Mouse (Mus musculus) heart, adult 2 months (tissue): ENCODE measurements around the gene Ufd1. TPM values are rescaled to one million over a fixed set of nuclear protein-coding genes. Genes with fewer than 3 reads are reported as not detected.
"Not testable (repeated sequence)": the region's sequence is repeated elsewhere in the genome, so short reads cannot be mapped to it uniquely, and the experiment has no call there.

Experiments used
- DNase-seq, 2 experiments: peaks; one replicate each; pipeline ENCODE4 v3.0.0; 2021
- H3K27ac ChIP-seq: fragments of 200-600 bp; 2 replicates; pipeline ENCODE4 v1.8.1; 2022
- H3K27me3 ChIP-seq: fragments of 200-500 bp; 2 replicates; pipeline ENCODE4 v1.6.1; 2012; ENCODE audit warnings: mild to moderate bottlenecking, low read length, inconsistent platforms, mixed read lengths; ENCODE audit not compliant: control insufficient read depth, insufficient read depth
- H3K36me3 ChIP-seq: fragments of 200-500 bp; 2 replicates; pipeline ENCODE4 v1.6.1; 2012; ENCODE audit warnings: low read length, inconsistent platforms; ENCODE audit not compliant: control insufficient read depth, insufficient read depth
- H3K4me1 ChIP-seq: fragments of 200-500 bp; 2 replicates; pipeline ENCODE4 v1.6.1; 2011; ENCODE audit warnings: low read length; ENCODE audit not compliant: control insufficient read depth, insufficient read depth
- H3K4me3 ChIP-seq: fragments of 200-600 bp; 2 replicates; pipeline ENCODE4 v1.8.1; 2022
- H3K79me2 ChIP-seq: fragments of 200-500 bp; replicated peaks from 2 replicates; pipeline ENCODE4 v1.6.1; 2012; ENCODE audit warnings: mild to moderate bottlenecking, inconsistent platforms, low read length, moderate library complexity, mixed read lengths; ENCODE audit not compliant: control insufficient read depth, insufficient read depth
- H3K9ac ChIP-seq: fragments of 200-500 bp; 2 replicates; pipeline ENCODE4 v1.6.1; 2012; ENCODE audit warnings: low read depth, mild to moderate bottlenecking, control low read depth, inconsistent platforms, low read length, mixed read lengths
- CTCF ChIP-seq: fragments of 200-600 bp; IDR thresholded peaks from 2 replicates; pipeline ENCODE4 v1.8.1; 2022; ENCODE audit warnings: antibody characterized with exemption, mild to moderate bottlenecking, moderate library complexity
- EP300 ChIP-seq: fragments of 200-500 bp; IDR thresholded peaks from 2 replicates; pipeline ENCODE4 v1.6.1; 2011; ENCODE audit warnings: low read depth, low read length, control low read depth; ENCODE audit not compliant: insufficient read depth
- POLR2A ChIP-seq: fragments of 200-500 bp; IDR thresholded peaks from 2 replicates; pipeline ENCODE4 v1.6.1; 2011; ENCODE audit warnings: mild to moderate bottlenecking, low read depth, low read length, control low read depth; ENCODE audit not compliant: insufficient read depth
- WGBS: fragments of 180-500 bp; shearing (Covaris S2); methylation state at CpG from one replicate; pipeline ENCODE4 v1.1.7; 2018; 5-methylcytosine and 5-hydroxymethylcytosine counted together
- intact Hi-C: fragments of 180-260 bp; cut with DNase I; formaldehyde crosslinking; loops from one replicate; pipeline ENCODE4 v1.15.1; 2025
- polyA plus RNA-seq: library from polyadenylated mRNA; depleted of rRNA; stranded (reverse); fragments of >200 nt; gene quantifications from 2 replicates; pipeline ENCODE4 v1.2.3, GENCODE M21; 2012
- total RNA-seq, 2 experiments: library from RNA; stranded (reverse); gene quantifications; 2 replicates each; pipeline ENCODE4 v1.2.3; 2021

The Ufd1 gene
- total and polyA plus RNA-seq, 3 experiments: 30.3 to 48.5 (median 45.4) TPM

- Histone ChIP-seq H3K27me3 (no peaks in the 10 kb centered on the region), H3K36me3 (no peaks in the 10 kb centered on the region), H3K27ac (peak within 1 kb of the TSS; percentile 78), H3K4me1 (peaks cover 3% of the 10 kb centered on the region), H3K79me2 (no peaks in the 10 kb centered on the region), H3K4me3 (peak within 1 kb of the TSS; percentile 96), H3K9ac (peak within 1 kb of the TSS; percentile 87)
- 1% methylated on average over 46 of the region's 46 CpGs for WGBS
- peak; percentile 91 to 95 for DNase-seq
- intact Hi-C loops: no loop called here
- 0 out of 2 replicates have a peak, but pooled peaks have one; percentile 41 for TF ChIP-seq EP300
- peak; percentile 92 for TF ChIP-seq POLR2A
- no peak for TF ChIP-seq CTCF
Observed at GRCm38 (mm10) chr16:18836468-18837208, 25.1 kb downstream of the Ufd1 start, which contains the start of the genes 2510002D24Rik and Gm28539. TSS of gene 2510002D24Rik (plus strand) at chr16:18836578. TSS of gene Gm28539 (plus strand) at chr16:18836584.

GRCm38 (mm10) chr16:18838346-18838745, 26.8 kb downstream of the Ufd1 start:
- DNase-seq: peak in 1 of 2 experiments; percentile 36
- Histone ChIP-seq H3K79me2 (no peaks in the 10 kb centered on the region), H3K4me3 (no peak overlapping the region), H3K27me3 (no peaks in the 10 kb centered on the region), H3K4me1 (peaks cover 3% of the 10 kb centered on the region), H3K9ac (no peak overlapping the region), H3K27ac (no peak overlapping the region), H3K36me3 (no peaks in the 10 kb centered on the region)
- intact Hi-C loops: no loop called here
- TF ChIP-seq CTCF (no peak), EP300 (no peak), POLR2A (no peak)
- 66% methylated on average over 4 of the region's 4 CpGs for WGBS

- no peaks in the 10 kb centered on the region for H3K36me3 ChIP-seq
- H3K27me3 ChIP-seq: no peaks in the 10 kb centered on the region
- H3K9ac ChIP-seq: no peak overlapping the region
- no peaks in the 10 kb centered on the region for H3K79me2 ChIP-seq
- DNase-seq: no peak
- H3K4me3 ChIP-seq: no peak overlapping the region
- H3K27ac ChIP-seq: no peak overlapping the region
- no peaks in the 10 kb centered on the region for H3K4me1 ChIP-seq
- no peak for TF ChIP-seq POLR2A
- intact Hi-C loops: no loop called here
- 87% methylated on average over 15 of the region's 15 CpGs for WGBS
Observed at GRCm38 (mm10) chr16:18846301-18846820, 34.8 kb downstream of the Ufd1 start.

- intact Hi-C loops, H3K9ac ChIP-seq, DNase-seq, H3K4me1 ChIP-seq, H3K36me3 ChIP-seq, H3K4me3 ChIP-seq, H3K27me3 ChIP-seq, H3K27ac ChIP-seq, H3K79me2 ChIP-seq: not testable (repeated sequence)
- 86% methylated on average over 17 of the region's 17 CpGs for WGBS
Observed at GRCm38 (mm10) chr16:18849521-18850190, 38.1 kb downstream of the Ufd1 start.

GRCm38 (mm10) chr16:18858551-18858950, 47.0 kb downstream of the Ufd1 start:
- Histone ChIP-seq H3K79me2 (no peaks in the 10 kb centered on the region), H3K4me1 (peaks cover 2% of the 10 kb centered on the region; the same call in 1 of the 2 replicates), H3K9ac (no peak overlapping the region), H3K27me3 (no peaks in the 10 kb centered on the region), H3K27ac (no peak overlapping the region), H3K4me3 (no peak overlapping the region), H3K36me3 (no peaks in the 10 kb centered on the region)
- no peak for DNase-seq
- intact Hi-C loops: loop anchor here (2.0 to 5.0 kb wide), 3 partner anchors 162 to 511 kb away; partner anchors contain the start of genes Arvcf, Gm49601, Sept5 and Tango2
- TF ChIP-seq CTCF: peak; percentile 84
- TF ChIP-seq EP300: no peak

GRCm38 (mm10) chr16:18860186-18860585, 48.6 kb downstream of the Ufd1 start:
- peaks cover 2% of the 10 kb centered on the region; the same call in 1 of the 2 replicates for H3K4me1 ChIP-seq
- intact Hi-C loops: no loop called here
- H3K9ac ChIP-seq: no peak overlapping the region
- H3K27me3 ChIP-seq: no peaks in the 10 kb centered on the region
- TF ChIP-seq POLR2A: no peak
- no peak for TF ChIP-seq EP300
- no peak for TF ChIP-seq CTCF
- H3K79me2 ChIP-seq: no peaks in the 10 kb centered on the region
- 39% methylated on average over 1 of the region's 1 CpGs for WGBS
- H3K27ac ChIP-seq: peak overlapping the region; percentile 50
- peak; percentile 36 to 76 for DNase-seq
- no peaks in the 10 kb centered on the region for H3K36me3 ChIP-seq
- no peak overlapping the region for H3K4me3 ChIP-seq

- intact Hi-C loops: not testable (repeated sequence)
Observed at GRCm38 (mm10) chr16:18870495-18870894, 58.9 kb downstream of the Ufd1 start.

More at GRCm38 (mm10) chr16:18870495-18870894, 58.9 kb downstream of the Ufd1 start:
- not testable (repeated sequence) for H3K4me3 ChIP-seq, H3K27ac ChIP-seq, H3K27me3 ChIP-seq, DNase-seq, H3K79me2 ChIP-seq, H3K9ac ChIP-seq, H3K4me1 ChIP-seq, H3K36me3 ChIP-seq
- 69% methylated on average over 1 of the region's 1 CpGs for WGBS
